Mouse (Mus musculus): ENCODE measurements around the gene Arhgef6. TPM values are rescaled to one million over a fixed set of nuclear protein-coding genes. Genes with fewer than 3 reads are reported as not detected.
A peak's percentile ranks its signal among the peaks of the same experiment; 100 is the strongest.

The Arhgef6 gene
- total RNA-seq, 1 experiment from 2014 or later: 105 TPM

GRCm38 (mm10) chrX:57306747-57307146, 31.8 kb downstream of the Arhgef6 start:
- ATAC-seq (replicated peaks; ENCODE audit: insufficient number of reproducible peaks, low FRiP score, low TSS enrichment, poor library complexity, severe bottlenecking): peak; percentile 65; the same call in 1 of the 2 replicates

DNA sequence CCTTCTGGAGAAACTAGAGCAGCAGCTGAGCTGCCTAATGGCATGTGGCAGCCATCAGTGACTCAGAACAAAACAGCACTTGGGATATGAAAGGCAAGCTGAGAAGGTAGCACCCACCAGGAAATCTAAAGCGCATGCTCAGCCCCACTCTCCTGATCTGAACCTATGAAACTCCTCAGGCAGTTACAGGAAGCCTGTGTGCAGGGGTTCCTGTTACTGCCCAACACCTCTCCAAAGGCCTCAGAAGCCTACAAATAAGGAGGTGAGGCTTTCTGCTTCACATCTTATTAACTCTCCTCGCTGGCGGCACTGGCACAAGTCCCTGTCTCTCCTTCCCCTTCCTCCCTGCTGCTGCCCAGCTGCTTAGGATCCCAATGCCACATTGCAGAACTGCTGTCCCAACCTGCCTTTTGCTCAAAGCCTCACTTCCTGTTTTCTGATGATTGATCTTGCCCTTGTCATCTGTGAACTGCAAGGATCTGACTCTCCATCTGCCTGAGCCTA, 33.7 kb downstream of the Arhgef6 start:
- ATAC-seq (replicated peaks; ENCODE audit: insufficient number of reproducible peaks, low FRiP score, low TSS enrichment, poor library complexity, severe bottlenecking): peak; percentile 80

GRCm38 (mm10) chrX:57303188-57303878, 35.2 kb downstream of the Arhgef6 start:
- 0 out of 2 replicates have a peak, but pooled peaks have one; percentile 44 for ATAC-seq (replicated peaks; ENCODE audit: insufficient number of reproducible peaks, low FRiP score, low TSS enrichment, poor library complexity, severe bottlenecking)

DNA sequence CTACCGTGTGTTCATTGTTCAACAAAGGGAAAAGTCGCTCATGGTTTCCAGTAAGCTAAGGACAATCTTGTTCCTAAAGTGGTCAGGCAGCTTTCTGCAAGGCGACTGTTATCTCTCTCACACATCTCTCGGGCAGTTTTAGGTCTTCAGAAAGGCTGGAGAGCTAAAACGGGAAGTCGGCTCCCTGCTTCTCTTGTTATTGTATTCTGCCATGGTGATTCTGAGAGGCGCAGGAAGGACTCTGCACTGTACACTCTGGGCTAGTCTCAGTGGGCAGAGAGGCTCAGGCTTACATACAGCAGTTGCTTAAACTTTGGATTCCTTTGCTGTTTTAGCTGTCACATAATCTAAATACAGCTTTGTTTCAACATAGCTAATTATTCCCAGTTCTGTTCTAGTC, 39.6 kb downstream of the Arhgef6 start:
- ATAC-seq (replicated peaks; ENCODE audit: insufficient number of reproducible peaks, low FRiP score, low TSS enrichment, poor library complexity, severe bottlenecking): no peak

DNA sequence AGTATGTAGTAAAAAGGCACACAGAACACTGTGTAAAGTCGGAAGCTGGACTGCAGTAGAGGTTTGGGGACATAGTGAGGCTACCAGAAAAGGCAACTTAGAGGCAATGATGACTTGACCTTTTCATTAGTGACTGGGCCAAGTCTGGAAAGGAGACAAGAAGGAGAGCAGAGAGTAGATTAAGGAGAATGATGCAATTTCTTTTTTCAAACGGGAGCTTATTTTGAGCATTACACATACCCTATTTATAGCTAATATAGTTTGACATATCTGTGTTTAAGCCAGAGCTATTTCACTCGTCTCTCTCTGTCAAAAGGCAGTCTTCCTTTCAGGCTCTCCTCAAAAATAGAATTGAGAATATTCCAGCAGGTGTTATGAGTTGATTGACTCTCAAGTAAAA, 50.1 kb downstream of the Arhgef6 start:
- no peak for ATAC-seq (replicated peaks; ENCODE audit: insufficient number of reproducible peaks, low FRiP score, low TSS enrichment, poor library complexity, severe bottlenecking)

DNA sequence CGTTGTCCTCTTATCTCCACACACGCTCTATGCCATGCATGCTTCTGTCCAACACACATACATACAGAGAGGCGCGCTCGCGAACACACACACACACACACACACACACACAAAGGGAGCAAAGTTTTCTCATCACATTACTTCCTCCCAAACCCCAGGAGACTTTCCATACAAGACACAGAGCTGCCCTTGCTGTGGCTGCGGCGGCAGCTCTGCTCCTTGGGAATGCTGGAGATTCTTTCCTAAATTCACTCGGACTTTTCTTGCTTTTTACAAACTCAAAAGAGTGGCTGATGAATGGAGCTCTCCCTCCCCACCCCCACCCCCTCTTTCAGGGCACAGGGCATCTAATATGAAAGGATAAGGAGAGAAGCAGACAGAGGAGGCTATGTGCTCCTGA, 52.2 kb downstream of the Arhgef6 start:
- no peak for ATAC-seq (replicated peaks; ENCODE audit: insufficient number of reproducible peaks, low FRiP score, low TSS enrichment, poor library complexity, severe bottlenecking)

GRCm38 (mm10) chrX:57282184-57282583, 56.3 kb downstream of the Arhgef6 start:
- no peak for ATAC-seq (replicated peaks; ENCODE audit: insufficient number of reproducible peaks, low FRiP score, low TSS enrichment, poor library complexity, severe bottlenecking)

DNA sequence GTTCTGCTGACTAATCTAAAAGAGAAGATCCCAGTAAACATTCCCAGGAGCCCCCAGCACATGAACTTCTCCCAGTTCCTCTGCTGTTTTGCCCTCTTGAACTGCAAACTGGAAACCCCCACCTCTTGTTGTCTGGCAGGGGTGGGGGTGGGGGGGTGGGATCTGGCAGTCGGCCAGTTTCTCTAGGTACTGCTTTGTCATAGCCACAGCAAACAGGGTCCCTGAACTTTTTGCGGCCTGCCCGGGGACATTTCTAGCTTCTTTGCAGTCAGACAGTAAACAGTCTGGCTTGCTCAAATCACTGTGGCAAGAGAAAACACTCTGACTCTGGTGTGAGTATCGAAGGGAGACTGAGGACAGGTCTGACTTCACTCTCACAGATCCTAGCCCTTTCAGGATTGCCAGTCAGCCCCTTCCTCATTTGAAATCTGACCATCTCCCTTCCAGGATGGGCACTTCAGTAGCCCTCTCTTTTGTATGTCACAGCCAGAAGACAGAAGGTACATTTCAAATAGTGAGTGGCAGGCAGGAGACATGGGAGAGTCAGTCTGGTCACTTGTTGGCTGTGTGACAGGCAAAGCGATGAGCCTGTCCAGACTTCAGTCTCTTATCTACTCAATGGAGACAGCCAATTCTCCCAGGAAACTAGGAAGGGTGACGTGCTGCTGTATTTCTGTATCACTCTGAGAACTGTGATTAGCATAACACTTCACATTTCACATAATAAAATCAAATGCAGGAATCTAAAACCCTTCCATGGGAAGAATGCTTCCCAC, 60.8 kb downstream of the Arhgef6 start:
- no peak for ATAC-seq (replicated peaks; ENCODE audit: insufficient number of reproducible peaks, low FRiP score, low TSS enrichment, poor library complexity, severe bottlenecking)

DNA sequence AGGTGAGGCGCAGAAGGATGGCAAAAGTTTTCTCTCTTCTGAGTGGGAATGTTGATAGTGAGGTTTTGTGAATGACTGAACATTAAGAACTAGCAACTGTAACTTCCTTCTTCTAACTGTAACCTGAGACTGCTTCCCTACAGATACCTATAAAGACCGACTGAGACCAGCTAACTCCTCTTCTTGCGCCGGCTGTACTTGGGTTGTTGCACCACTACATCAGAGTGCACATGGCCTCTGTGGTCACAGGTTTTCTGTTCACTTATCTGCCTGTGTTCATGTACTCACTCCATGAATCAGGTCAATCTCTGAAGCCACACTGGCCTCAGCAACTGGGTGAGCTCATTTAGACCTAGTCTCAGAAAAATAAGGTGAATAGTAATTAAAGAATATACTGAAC, 75.0 kb downstream of the Arhgef6 start:
- no peak for ATAC-seq (replicated peaks; ENCODE audit: insufficient number of reproducible peaks, low FRiP score, low TSS enrichment, poor library complexity, severe bottlenecking)

GRCm38 (mm10) chrX:57260744-57261143, 77.8 kb downstream of the Arhgef6 start:
- ATAC-seq (replicated peaks; ENCODE audit: insufficient number of reproducible peaks, low FRiP score, low TSS enrichment, poor library complexity, severe bottlenecking): no peak

DNA sequence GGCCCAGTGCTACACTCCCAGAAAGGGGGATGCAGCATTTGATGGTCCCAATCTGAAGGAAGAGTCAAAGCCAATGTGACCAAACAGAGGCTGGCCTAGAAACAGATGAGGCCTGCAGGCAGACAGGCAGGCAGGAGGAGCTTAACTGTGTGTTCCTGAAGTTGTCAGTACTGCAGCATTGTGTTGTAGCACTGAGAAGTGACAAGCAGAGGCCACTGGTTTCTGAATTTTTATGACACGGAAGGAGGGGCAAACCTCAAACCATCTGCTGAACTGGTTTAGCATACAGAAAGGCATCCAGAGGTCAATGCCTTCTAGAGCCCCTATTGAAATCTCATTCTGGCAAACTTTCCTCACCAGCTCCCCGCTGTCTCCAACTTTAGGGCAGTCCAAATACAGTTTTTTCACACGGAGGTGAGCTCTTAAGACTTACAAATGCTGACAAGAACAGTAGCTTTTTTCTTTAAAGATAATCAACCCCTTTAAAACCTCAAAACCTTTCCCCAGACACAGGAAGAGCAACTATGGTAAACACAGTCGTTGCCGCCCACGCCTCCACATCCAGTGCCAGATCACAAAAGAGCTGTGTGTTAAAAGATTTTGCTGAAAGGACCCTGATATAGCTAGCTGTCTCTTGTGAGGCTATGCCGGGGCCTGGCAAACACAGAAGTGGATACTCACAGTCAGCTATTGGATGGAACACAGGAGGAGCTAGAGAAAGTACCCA, 85.0 kb downstream of the Arhgef6 start:
- ATAC-seq (replicated peaks; ENCODE audit: insufficient number of reproducible peaks, low FRiP score, low TSS enrichment, poor library complexity, severe bottlenecking): no peak

DNA sequence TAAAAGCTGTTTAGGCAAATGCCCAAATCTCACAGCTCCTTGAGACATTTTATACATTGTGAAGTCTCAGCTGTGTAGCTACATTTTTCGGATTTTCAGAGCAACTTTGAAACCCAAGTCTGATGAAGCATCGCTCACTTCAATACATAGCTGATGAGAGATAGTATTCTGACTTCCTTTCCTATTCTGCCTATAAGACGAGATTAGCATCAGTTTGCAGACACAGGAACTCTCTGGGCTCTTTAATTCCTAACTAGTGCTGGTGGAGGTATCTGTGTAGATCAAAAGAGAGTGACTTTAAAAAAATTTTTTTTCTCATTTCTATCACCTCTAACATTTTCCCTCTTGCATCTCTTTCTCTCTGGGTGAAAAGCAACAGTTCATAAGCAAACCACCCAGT, 100.0 kb downstream of the Arhgef6 start:
- ATAC-seq (replicated peaks; ENCODE audit: insufficient number of reproducible peaks, low FRiP score, low TSS enrichment, poor library complexity, severe bottlenecking): no peak

DNA sequence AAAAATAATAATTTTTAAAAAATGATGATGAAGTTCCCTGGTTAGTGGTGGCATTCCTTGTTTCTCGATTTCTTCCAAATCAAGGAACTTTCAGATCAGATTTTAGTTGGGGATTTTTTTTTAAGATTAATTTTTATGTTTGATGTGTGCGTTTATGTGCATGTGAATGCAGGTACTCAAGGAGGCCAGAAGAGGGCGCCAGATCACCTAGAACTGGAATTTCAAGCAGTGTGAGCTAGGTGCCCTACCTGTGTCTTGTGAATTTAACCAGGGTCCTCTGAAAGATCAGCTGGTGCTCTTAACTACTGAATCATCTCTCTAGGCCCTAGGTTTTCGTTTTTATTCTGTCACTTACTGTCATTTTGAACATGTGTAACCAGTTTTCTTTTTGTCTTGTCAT, 102.5 kb downstream of the Arhgef6 start:
- ATAC-seq (replicated peaks; ENCODE audit: insufficient number of reproducible peaks, low FRiP score, low TSS enrichment, poor library complexity, severe bottlenecking): no peak

GRCm38 (mm10) chrX:57233596-57233995, 104.9 kb downstream of the Arhgef6 start:
- ATAC-seq (replicated peaks; ENCODE audit: insufficient number of reproducible peaks, low FRiP score, low TSS enrichment, poor library complexity, severe bottlenecking): no peak

GRCm38 (mm10) chrX:57228178-57228577, 110.4 kb downstream of the Arhgef6 start:
- no peak for ATAC-seq (replicated peaks; ENCODE audit: insufficient number of reproducible peaks, low FRiP score, low TSS enrichment, poor library complexity, severe bottlenecking)

- ATAC-seq (replicated peaks; ENCODE audit: insufficient number of reproducible peaks, low FRiP score, low TSS enrichment, poor library complexity, severe bottlenecking): no peak
These were observed 115.2 kb downstream of the Arhgef6 start for GRCm38 (mm10) chrX:57223301-57223700.

GRCm38 (mm10) chrX:57221881-57222280, 116.6 kb downstream of the Arhgef6 start:
- no peak for ATAC-seq (replicated peaks; ENCODE audit: insufficient number of reproducible peaks, low FRiP score, low TSS enrichment, poor library complexity, severe bottlenecking)

- no peak for ATAC-seq (replicated peaks; ENCODE audit: insufficient number of reproducible peaks, low FRiP score, low TSS enrichment, poor library complexity, severe bottlenecking)
These were observed 119.0 kb downstream of the Arhgef6 start for GRCm38 (mm10) chrX:57219563-57219962.

DNA sequence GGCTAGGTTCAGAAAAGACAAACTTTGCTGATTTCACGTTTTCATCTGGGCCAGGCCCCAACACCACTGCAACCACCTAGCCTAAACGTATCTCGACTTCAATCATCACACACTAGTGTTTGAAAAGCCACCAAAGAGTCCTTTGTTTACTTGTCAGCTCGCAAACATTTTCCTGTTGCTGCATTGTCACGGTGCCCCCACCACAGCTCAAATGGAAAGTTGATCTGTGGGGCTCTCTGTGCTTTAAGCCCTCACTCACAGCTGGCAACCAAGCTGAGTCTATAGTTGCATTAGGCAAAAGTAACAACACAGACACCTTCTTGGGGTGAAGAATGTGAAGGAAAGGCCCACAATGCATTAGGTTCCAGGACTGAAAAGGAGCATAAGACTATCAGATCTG, 122.3 kb downstream of the Arhgef6 start:
- ATAC-seq (replicated peaks; ENCODE audit: insufficient number of reproducible peaks, low FRiP score, low TSS enrichment, poor library complexity, severe bottlenecking): no peak
